Mouse (Mus musculus) intestine, postnatal 0 days (tissue): ENCODE measurements around the gene Parpbp. TPM values are rescaled to one million over a fixed set of nuclear protein-coding genes. Genes with fewer than 3 reads are reported as not detected.

ENCODE experiments used
- ATAC-seq: fragments of 200-750 bp; cut with Nextera tagmentation; 2 replicates; pipeline ENCODE4 v1.8.0; 2017; ENCODE audit warnings: mild to moderate bottlenecking, moderate TSS enrichment, moderate library complexity
- H3K27ac ChIP-seq: fragments of 300-500 bp; sonication (generic); 2 replicates; pipeline ENCODE4 v1.5.1; 2014; ENCODE audit warnings: mild to moderate bottlenecking, low read depth, low read length, moderate library complexity
- H3K27me3 ChIP-seq: fragments of 300-500 bp; sonication (generic); replicated peaks from 2 replicates; pipeline ENCODE4 v1.6.1; 2014; ENCODE audit warnings: low read length, mixed read lengths; ENCODE audit not compliant: control insufficient read depth, insufficient read depth
- H3K36me3 ChIP-seq: fragments of 300-500 bp; sonication (generic); 2 replicates; pipeline ENCODE4 v1.6.1; 2014; ENCODE audit warnings: mild to moderate bottlenecking, moderate library complexity; ENCODE audit not compliant: control insufficient read depth, insufficient read depth
- H3K4me1 ChIP-seq: fragments of 300-500 bp; sonication (generic); replicated peaks from 2 replicates; pipeline ENCODE4 v1.6.1; 2014; ENCODE audit warnings: antibody characterized with exemption, low read length, mixed read lengths; ENCODE audit not compliant: control insufficient read depth, insufficient read depth
- H3K4me2 ChIP-seq: fragments of 300-500 bp; sonication (generic); replicated peaks from 2 replicates; pipeline ENCODE4 v1.6.1; 2014; ENCODE audit warnings: low read depth, mild to moderate bottlenecking, moderate library complexity
- H3K4me3 ChIP-seq: fragments of 300-500 bp; sonication (generic); 2 replicates; pipeline ENCODE4 v1.5.1; 2014; ENCODE audit warnings: low read depth, low read length
- H3K9ac ChIP-seq: fragments of 300-500 bp; sonication (generic); 2 replicates; pipeline ENCODE4 v1.6.1; 2014; ENCODE audit warnings: mild to moderate bottlenecking, low read depth, low read length
- H3K9me3 ChIP-seq: fragments of 300-500 bp; sonication (generic); 2 replicates; pipeline ENCODE4 v1.6.1; 2016; ENCODE audit warnings: mixed run types; ENCODE audit not compliant: control insufficient read depth
- CTCF ChIP-seq: sonication (generic); IDR thresholded peaks from 2 replicates; pipeline ENCODE4 v1.5.1; 2016; ENCODE audit warnings: low read depth, mild to moderate bottlenecking, control low read depth, antibody characterized with exemption, moderate library complexity
- WGBS: fragments of 180-500 bp; shearing (Covaris S2); extraction: QIAGEN DNeasy Blood & Tissue Kit; methylation state at CpG from one replicate; pipeline ENCODE4 v1.1.7; 2014; 5-methylcytosine and 5-hydroxymethylcytosine counted together
- polyA plus RNA-seq: library from polyadenylated mRNA; unstranded; fragments of >200 nt; fragmentation: Nextera tagmentation; extraction: Ambion mirVana; gene quantifications from 2 replicates; pipeline ENCODE4 v1.2.1, GENCODE M21; 2015

Gene Parpbp
- polyA plus RNA-seq, 1 experiment from 2014 or later = 2.1 TPM

DNA sequence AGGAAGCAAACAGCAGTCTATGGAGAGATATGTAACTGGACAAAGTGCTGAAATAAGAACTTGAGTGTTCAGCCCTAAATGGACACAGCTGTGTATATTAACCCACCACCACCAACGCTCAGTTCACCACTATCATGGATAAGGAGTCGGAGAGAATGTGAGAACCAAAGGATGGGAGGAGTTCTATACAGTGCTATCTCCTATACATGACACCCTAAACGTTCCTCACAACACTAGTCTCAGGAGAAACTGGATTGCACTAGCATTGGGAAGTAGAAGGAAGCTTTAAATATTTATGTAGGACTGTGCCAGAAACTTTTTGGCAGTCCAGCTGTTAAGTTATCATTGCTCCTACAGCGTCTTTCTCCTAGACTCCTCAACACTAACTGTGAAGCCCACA lies 102.4 kb downstream of the Parpbp start:
- no peaks in the 10 kb centered on the region for H3K27me3 ChIP-seq
- no peak overlapping the region for H3K27ac ChIP-seq
- no peaks in the 10 kb centered on the region for H3K36me3 ChIP-seq
- 66% methylated on average over 4 of the region's 4 CpGs for WGBS
- ATAC-seq = no peak
- no peak overlapping the region for H3K9ac ChIP-seq
- no peaks in the 10 kb centered on the region for H3K4me1 ChIP-seq
- no peaks in the 10 kb centered on the region for H3K9me3 ChIP-seq
- H3K4me2 ChIP-seq = no peak overlapping the region
- H3K4me3 ChIP-seq = no peak overlapping the region
- TF ChIP-seq CTCF = no peak

Other genes starting within 250 kb of the Parpbp start
- not detected in 2 replicates for gene Pmch, start 55.9 kb downstream of the Parpbp start, polyA plus RNA-seq
- 24.7 and 27.4 TPM in 2 replicates for gene Nup37, start 51 bp upstream of the Parpbp start, polyA plus RNA-seq
- 77.3 and 80.0 TPM in 2 replicates for gene Washc3, start 54.2 kb upstream of the Parpbp start, polyA plus RNA-seq
- 2.0 and 2.1 TPM in 2 replicates for gene Dram1, start 232.1 kb upstream of the Parpbp start, polyA plus RNA-seq
- 6.2 and 6.7 TPM in 2 replicates for gene Gnptab, start 232.2 kb upstream of the Parpbp start, polyA plus RNA-seq